Mouse (Mus musculus) CH12.LX (cell line): ENCODE data around the gene Uba52.

Source experiments
- CHD1 ChIP-seq: IDR thresholded peaks from 2 replicates; pipeline ENCODE4 v1.6.1; 2012; ENCODE audit warnings: low read depth, low read length, improper control_type of control experiment, inconsistent platforms
- CHD2 ChIP-seq: IDR thresholded peaks from 2 replicates; pipeline ENCODE4 v1.6.1; 2011; ENCODE audit warnings: low read length, improper control_type of control experiment
- CTCF ChIP-seq, 2 experiments: IDR thresholded peaks in 1 of 2; conservative IDR thresholded peaks in 1 of 2; 2 replicates each; pipeline ENCODE4 v1.5.1; 2011 to 2012; ENCODE audit warnings: low read depth in 2 of 2, low read length in 2 of 2, improper control_type of control experiment in 1 of 2, inconsistent platforms in 1 of 2, mild to moderate bottlenecking in 1 of 2, moderate library complexity in 1 of 2
- E2F4 ChIP-seq: IDR thresholded peaks from 2 replicates; pipeline ENCODE4 v1.6.1; 2011; ENCODE audit warnings: low read depth, low read length, improper control_type of control experiment; ENCODE audit not compliant: insufficient replicate concordance
- ETS1 ChIP-seq: conservative IDR thresholded peaks from 2 replicates; pipeline ENCODE4 v1.6.1; 2012; ENCODE audit warnings: low read depth, mild to moderate bottlenecking, inconsistent platforms, low read length, improper control_type of control experiment, moderate library complexity
- HCFC1 ChIP-seq: IDR thresholded peaks from 2 replicates; pipeline ENCODE4 v1.6.1; 2012; ENCODE audit warnings: low read depth, mild to moderate bottlenecking, inconsistent platforms, low read length, improper control_type of control experiment
- JUND ChIP-seq: conservative IDR thresholded peaks from 2 replicates; pipeline ENCODE4 v1.6.1; 2011; ENCODE audit warnings: low read depth, low read length, improper control_type of control experiment
- PAX5 ChIP-seq: IDR thresholded peaks from 2 replicates; pipeline ENCODE4 v1.6.1; 2012; ENCODE audit warnings: low read length, inconsistent platforms, mixed read lengths
- POLR2A ChIP-seq: IDR thresholded peaks from 2 replicates; pipeline ENCODE4 v1.6.1; 2011; ENCODE audit warnings: low read depth, mild to moderate bottlenecking, improper control_type of control experiment, low read length
- POLR2AphosphoS2 ChIP-seq: IDR thresholded peaks from 2 replicates; pipeline ENCODE4 v1.6.1; 2011; ENCODE audit warnings: low read depth, low read length, improper control_type of control experiment
- SMC3 ChIP-seq: IDR thresholded peaks from 2 replicates; pipeline ENCODE4 v1.6.1; 2011; ENCODE audit warnings: low read depth, low read length, improper control_type of control experiment
- TBP ChIP-seq: conservative IDR thresholded peaks from 2 replicates; pipeline ENCODE4 v1.6.1; 2011; ENCODE audit warnings: low read depth, low read length, improper control_type of control experiment
- ZC3H11A ChIP-seq: IDR thresholded peaks from 2 replicates; pipeline ENCODE4 v1.6.1; 2012; ENCODE audit warnings: low read depth, mild to moderate bottlenecking, inconsistent platforms, low read length, improper control_type of control experiment
- ZNF384 ChIP-seq: IDR thresholded peaks from 2 replicates; pipeline ENCODE4 v1.6.1; 2012; ENCODE audit warnings: low read depth, low read length, improper control_type of control experiment, inconsistent platforms

DNA sequence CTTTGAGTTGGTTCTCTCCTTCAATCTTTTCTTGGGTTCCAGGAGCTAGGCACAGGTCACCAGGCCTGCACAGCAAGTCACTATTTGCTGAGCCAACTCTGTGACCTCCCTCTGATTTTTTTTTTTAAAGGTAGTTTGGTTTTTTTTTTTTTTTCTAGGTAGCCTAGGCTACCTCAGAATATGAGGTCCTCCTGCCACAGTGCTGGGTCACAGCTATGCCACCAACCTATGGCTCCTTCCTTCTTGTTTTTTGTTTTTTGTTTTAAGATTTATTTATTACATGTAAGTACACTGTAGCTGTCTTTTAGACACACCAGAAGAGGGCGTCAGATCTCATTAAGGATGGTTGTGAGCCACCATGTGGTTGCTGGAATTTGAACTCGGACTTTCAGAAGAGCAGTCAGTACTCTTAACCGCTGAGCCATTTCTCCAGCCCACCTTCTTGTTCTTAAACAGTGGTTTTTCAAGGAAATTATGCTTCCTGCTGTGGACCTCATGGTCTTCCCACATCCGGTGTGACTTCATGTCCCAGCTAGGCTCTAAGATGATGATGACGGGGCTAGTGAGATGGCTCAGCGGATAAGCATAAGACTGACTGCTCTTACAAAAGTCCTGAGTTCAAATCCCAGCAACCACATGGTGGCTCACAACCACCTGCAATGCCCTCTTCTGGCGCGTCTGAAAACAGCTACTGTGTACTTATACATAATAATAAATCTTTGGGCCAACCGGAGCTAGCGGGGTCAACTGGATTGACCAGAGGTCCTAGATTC lies 39.0 kb upstream of the Uba52 start:
- TF ChIP-seq CHD2 (no peak), CTCF (conservative IDR thresholded peaks at IDR 0.05 in 1 of 2, IDR thresholded peaks at IDR 0.05 in 1 of 2; ENCODE audit: low read depth in 2 of 2, low read length in 2 of 2) (peak in 1 of 2 experiments; percentile 32; a peak in 2 of 4 replicates), TBP (no peak), HCFC1 (no peak), ZC3H11A (no peak), POLR2A (no peak), CHD1 (no peak), JUND (no peak), E2F4 (no peak), POLR2AphosphoS2 (no peak), ETS1 (no peak), ZNF384 (no peak), PAX5 (no peak), SMC3 (no peak)
